Mouse (Mus musculus): ENCODE results near the gene Gsc2.

DNA sequence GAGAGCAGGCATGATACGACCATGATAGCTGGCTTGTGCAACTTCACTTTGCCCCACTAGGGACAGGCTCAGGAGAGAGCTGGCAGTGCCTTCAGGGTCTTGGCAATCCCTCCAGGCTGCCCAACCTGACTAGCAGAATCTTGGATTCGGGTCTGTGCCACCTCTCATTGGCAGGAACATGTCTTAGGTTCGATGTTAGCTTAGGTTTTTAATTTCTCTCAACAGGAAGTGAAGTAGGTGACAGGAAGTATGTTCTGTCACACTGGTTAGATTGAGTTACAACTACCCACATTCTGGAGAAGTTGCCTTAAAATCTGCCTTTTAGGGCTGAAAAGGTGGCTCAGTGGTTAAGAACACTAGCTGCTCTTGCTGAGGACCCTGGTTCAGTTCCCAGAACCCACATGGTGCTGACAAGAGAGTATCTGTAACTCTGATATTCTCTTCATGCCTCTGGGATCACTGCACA is 19.6 kb upstream of the Gsc2 start:
- no peak for TF ChIP-seq CTCF (IDR thresholded peaks at IDR 0.05; ENCODE audit: low read depth)
- no peak for TF ChIP-seq EP300 (optimal IDR thresholded peaks at IDR 0.05)

Measured in stomach, postnatal 0 days (tissue).